Mouse (Mus musculus) heart, postnatal 0 days (tissue): ENCODE measurements at regions not wholly inside any gene's neighbourhood (a gene's known extent, or its start where the extent isn't known, plus 50 kb on each side); places are given as distances from the start of the nearest gene placed in this dataset.

ENCODE experiments used
- ATAC-seq: fragments of 200-750 bp; cut with Nextera tagmentation; 2 replicates; pipeline ENCODE4 v1.8.0; 2017; ENCODE audit warnings: low read depth, moderate number of reproducible peaks, moderate library complexity; ENCODE audit not compliant: insufficient read depth
- DNase-seq: peaks from one replicate; pipeline ENCODE4 v3.0.0-alpha.2; 2016; ENCODE audit warnings: low spot score
- H3K27ac ChIP-seq: fragments of 300-500 bp; sonication (generic); 2 replicates; pipeline ENCODE4 v1.5.1; 2014; ENCODE audit warnings: low read depth, mild to moderate bottlenecking
- H3K27me3 ChIP-seq: fragments of 300-500 bp; sonication (generic); 2 replicates; pipeline ENCODE4 v1.6.1; 2014; ENCODE audit warnings: low read length, mixed read lengths; ENCODE audit not compliant: control insufficient read depth, insufficient read depth
- H3K36me3 ChIP-seq: fragments of 300-500 bp; sonication (generic); replicated peaks from 2 replicates; pipeline ENCODE4 v1.6.1; 2014; ENCODE audit warnings: low read length, mixed read lengths; ENCODE audit not compliant: control insufficient read depth, insufficient read depth
- H3K4me1 ChIP-seq: fragments of 300-500 bp; sonication (generic); 2 replicates; pipeline ENCODE4 v1.6.1; 2014; ENCODE audit warnings: antibody characterized with exemption; ENCODE audit not compliant: control insufficient read depth, insufficient read depth
- H3K4me2 ChIP-seq: fragments of 300-500 bp; sonication (generic); 2 replicates; pipeline ENCODE4 v1.6.1; 2014; ENCODE audit warnings: low read depth, mild to moderate bottlenecking, low read length, moderate library complexity
- H3K4me3 ChIP-seq: fragments of 300-500 bp; sonication (generic); 2 replicates; pipeline ENCODE4 v1.5.1; 2014; ENCODE audit warnings: low read depth, low read length
- H3K9ac ChIP-seq: fragments of 300-500 bp; sonication (generic); replicated peaks from 2 replicates; pipeline ENCODE4 v1.6.1; 2014; ENCODE audit warnings: low read depth, low read length, mixed read lengths
- H3K9me3 ChIP-seq: fragments of 300-500 bp; sonication (generic); replicated peaks from 2 replicates; pipeline ENCODE4 v1.6.1; 2016; ENCODE audit warnings: low read length; ENCODE audit not compliant: control insufficient read depth
- CTCF ChIP-seq: IDR thresholded peaks from 2 replicates; pipeline ENCODE4 v1.5.1; 2016; ENCODE audit warnings: antibody characterized with exemption, control low read depth, low read depth
- EP300 ChIP-seq: IDR thresholded peaks from 2 replicates; pipeline ENCODE4 v1.6.1; 2016; ENCODE audit warnings: antibody characterized with exemption, low read depth
- WGBS: fragments of 180-500 bp; shearing (Covaris S2); extraction: QIAGEN DNeasy Blood & Tissue Kit; methylation state at CpG from one replicate; pipeline ENCODE4 v1.1.7; 2014; 5-methylcytosine and 5-hydroxymethylcytosine counted together

- no peaks in the 10 kb centered on the region for H3K36me3 ChIP-seq
- H3K4me1 ChIP-seq: peaks cover 20% of the 10 kb centered on the region
- H3K27ac ChIP-seq: no peak overlapping the region
- 72% methylated on average over 3 of the region's 3 CpGs for WGBS
- DNase-seq: no peak
- no peak for ATAC-seq
- H3K27me3 ChIP-seq: no peaks in the 10 kb centered on the region
- TF ChIP-seq CTCF (no peak), EP300 (no peak)
- H3K4me2 ChIP-seq: no peak overlapping the region
- no peak overlapping the region for H3K4me3 ChIP-seq
- H3K9me3 ChIP-seq: no peaks in the 10 kb centered on the region; the same call in 1 of the 2 replicates
- H3K9ac ChIP-seq: no peak overlapping the region
Observed at GRCm38 (mm10) chr16:30197351-30197750, 69.9 kb downstream of the Cpn2 start.

GRCm38 (mm10) chr16:30199836-30200235, 67.5 kb downstream of the Cpn2 start:
- H3K9me3 ChIP-seq: no peaks in the 10 kb centered on the region; the same call in 1 of the 2 replicates
- no peak for ATAC-seq
- no peak overlapping the region for H3K27ac ChIP-seq
- no peaks in the 10 kb centered on the region for H3K27me3 ChIP-seq
- H3K9ac ChIP-seq: no peak overlapping the region
- H3K4me2 ChIP-seq: no peak overlapping the region
- 41% methylated on average over 4 of the region's 4 CpGs for WGBS
- H3K4me1 ChIP-seq: peaks cover 4% of the 10 kb centered on the region; the same call in 1 of the 2 replicates
- TF ChIP-seq CTCF: no peak
- no peak for TF ChIP-seq EP300
- DNase-seq: no peak
- no peaks in the 10 kb centered on the region for H3K36me3 ChIP-seq
- no peak overlapping the region for H3K4me3 ChIP-seq

- Histone ChIP-seq H3K9ac (no peak overlapping the region), H3K27me3 (peaks cover 5% of the 10 kb centered on the region; the same call in 1 of the 2 replicates), H3K27ac (no peak overlapping the region), H3K4me2 (no peak overlapping the region), H3K36me3 (no peaks in the 10 kb centered on the region), H3K9me3 (no peaks in the 10 kb centered on the region; the same call in 1 of the 2 replicates), H3K4me3 (no peak overlapping the region), H3K4me1 (no peaks in the 10 kb centered on the region)
- 63% methylated on average over 4 of the region's 4 CpGs for WGBS
- no peak for ATAC-seq
- no peak for DNase-seq
- TF ChIP-seq EP300: no peak
- TF ChIP-seq CTCF: no peak
Observed at GRCm38 (mm10) chr16:30204144-30204543, 63.2 kb downstream of the Cpn2 start.

- no peak overlapping the region for H3K9ac ChIP-seq
- peaks cover 5% of the 10 kb centered on the region; the same call in 1 of the 2 replicates for H3K27me3 ChIP-seq
- TF ChIP-seq EP300 (no peak), CTCF (no peak)
- no peak overlapping the region for H3K27ac ChIP-seq
- 30% methylated on average over 8 of the region's 8 CpGs for WGBS
- no peak for ATAC-seq
- no peak overlapping the region for H3K4me3 ChIP-seq
- H3K4me1 ChIP-seq: no peaks in the 10 kb centered on the region
- no peak overlapping the region for H3K4me2 ChIP-seq
- no peaks in the 10 kb centered on the region for H3K9me3 ChIP-seq
- no peak for DNase-seq
- no peaks in the 10 kb centered on the region for H3K36me3 ChIP-seq
Observed at GRCm38 (mm10) chr16:30205314-30205815, 61.9 kb downstream of the Cpn2 start.

GRCm38 (mm10) chr16:30205816-30206356, 61.4 kb downstream of the Cpn2 start:
- H3K27ac ChIP-seq: no peak overlapping the region
- 46% methylated on average over 15 of the region's 15 CpGs for WGBS
- no peak for ATAC-seq
- no peak for TF ChIP-seq EP300
- no peak for TF ChIP-seq CTCF
- DNase-seq: no peak
- no peak overlapping the region for H3K4me2 ChIP-seq
- no peak overlapping the region for H3K9ac ChIP-seq
- no peaks in the 10 kb centered on the region for H3K4me1 ChIP-seq
- no peaks in the 10 kb centered on the region for H3K36me3 ChIP-seq
- peaks cover 5% of the 10 kb centered on the region; the same call in 1 of the 2 replicates for H3K27me3 ChIP-seq
- H3K9me3 ChIP-seq: no peaks in the 10 kb centered on the region
- no peak overlapping the region for H3K4me3 ChIP-seq
